Mouse (Mus musculus): ENCODE measurements around the gene Pgpep1l. TPM values are rescaled to one million over a fixed set of nuclear protein-coding genes. Genes with fewer than 3 reads are reported as not detected.

Pgpep1l gene
- polyA plus RNA-seq, 1 experiment from 2014 or later = 0.18 TPM

DNA sequence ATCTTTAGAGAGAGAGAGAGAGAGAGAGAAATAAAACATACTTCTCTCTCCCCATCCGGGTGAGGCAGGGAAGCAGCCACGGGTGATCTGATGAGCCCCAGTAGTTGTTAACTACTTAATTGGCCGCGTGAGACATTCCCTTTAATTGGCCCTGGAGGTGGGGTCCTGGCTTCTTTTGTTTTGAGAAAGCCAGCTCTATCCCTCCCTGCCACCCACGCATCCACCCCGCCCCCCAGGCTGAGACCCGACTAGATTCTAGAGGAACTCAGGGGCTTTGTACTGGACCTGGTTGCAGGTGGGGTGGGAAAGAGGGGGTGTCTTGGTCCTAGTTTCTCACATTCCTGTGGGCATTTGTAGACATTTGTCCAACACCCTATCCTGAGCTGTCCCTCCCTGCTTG lies 1.4 kb upstream of the Pgpep1l start:
- H3K4me1 ChIP-seq (replicated peaks; ENCODE audit: insufficient read depth, low read length) = peaks cover 18% of the 10 kb centered on the region
- H3K27me3 ChIP-seq (ENCODE audit: insufficient read depth, low read length) = no peaks in the 10 kb centered on the region
- no peak overlapping the region for H3K4me2 ChIP-seq (ENCODE audit: low read length)
- 27% methylated on average over 7 of the region's 7 CpGs for WGBS
- H3K27ac ChIP-seq = no peak overlapping the region
- ATAC-seq (replicated peaks; ENCODE audit: low FRiP score, low read depth) (no peak), DNase-seq (ENCODE audit: low spot score) (no peak)
- no peaks in the 10 kb centered on the region for H3K9me3 ChIP-seq (replicated peaks; ENCODE audit: low read length)
- no peak for TF ChIP-seq CTCF (IDR thresholded peaks at IDR 0.05; ENCODE audit: low read depth)
- no peak overlapping the region for H3K4me3 ChIP-seq (replicated peaks; ENCODE audit: low read depth, low read length)
- H3K9ac ChIP-seq (ENCODE audit: low read depth, low read length) = no peak overlapping the region
- no peaks in the 10 kb centered on the region for H3K36me3 ChIP-seq (ENCODE audit: insufficient read depth, low read length)

- H3K27me3 ChIP-seq (ENCODE audit: insufficient read depth, low read length) = no peaks in the 10 kb centered on the region
- H3K4me3 ChIP-seq (replicated peaks; ENCODE audit: low read depth, low read length) = peak overlapping the region; percentile 31
- H3K27ac ChIP-seq = no peak overlapping the region
- no peak for TF ChIP-seq CTCF (IDR thresholded peaks at IDR 0.05; ENCODE audit: low read depth)
- no peaks in the 10 kb centered on the region for H3K9me3 ChIP-seq (replicated peaks; ENCODE audit: low read length)
- no peaks in the 10 kb centered on the region for H3K36me3 ChIP-seq (ENCODE audit: insufficient read depth, low read length)
- 0 out of 2 replicates have a peak overlapping the region, but pooled peaks have one; percentile 37 for H3K9ac ChIP-seq (ENCODE audit: low read depth, low read length)
- WGBS = 3% methylated on average over 14 of the region's 14 CpGs
- ATAC-seq (replicated peaks; ENCODE audit: low FRiP score, low read depth) (0 out of 2 replicates have a peak, but pooled peaks have one; percentile 54), DNase-seq (ENCODE audit: low spot score) (peak; percentile 74)
- H3K4me2 ChIP-seq (ENCODE audit: low read length) = peak overlapping the region; percentile 59
- H3K4me1 ChIP-seq (replicated peaks; ENCODE audit: insufficient read depth, low read length) = peaks cover 18% of the 10 kb centered on the region
Measured at GRCm38 (mm10) chr7:68264531-68264930, 498 bp upstream of the Pgpep1l start.

- TF ChIP-seq CTCF (IDR thresholded peaks at IDR 0.05; ENCODE audit: low read depth) = no peak
- Histone ChIP-seq H3K4me3 (replicated peaks; ENCODE audit: low read depth, low read length) (peak overlapping the region; percentile 31), H3K27me3 (ENCODE audit: insufficient read depth, low read length) (no peaks in the 10 kb centered on the region), H3K9ac (ENCODE audit: low read depth, low read length) (0 out of 2 replicates have a peak overlapping the region, but pooled peaks have one; percentile 37), H3K27ac (0 out of 2 replicates have a peak overlapping the region, but pooled peaks have one; percentile 37), H3K4me2 (ENCODE audit: low read length) (peak overlapping the region; percentile 59), H3K4me1 (replicated peaks; ENCODE audit: insufficient read depth, low read length) (peaks cover 18% of the 10 kb centered on the region), H3K9me3 (replicated peaks; ENCODE audit: low read length) (no peaks in the 10 kb centered on the region), H3K36me3 (ENCODE audit: insufficient read depth, low read length) (no peaks in the 10 kb centered on the region)
- 42% methylated on average over 8 of the region's 8 CpGs for WGBS
- DNase-seq (ENCODE audit: low spot score) (no peak), ATAC-seq (replicated peaks; ENCODE audit: low FRiP score, low read depth) (peak; percentile 50)
Measured at GRCm38 (mm10) chr7:68263346-68264027, 546 bp downstream of the Pgpep1l start.

DNA sequence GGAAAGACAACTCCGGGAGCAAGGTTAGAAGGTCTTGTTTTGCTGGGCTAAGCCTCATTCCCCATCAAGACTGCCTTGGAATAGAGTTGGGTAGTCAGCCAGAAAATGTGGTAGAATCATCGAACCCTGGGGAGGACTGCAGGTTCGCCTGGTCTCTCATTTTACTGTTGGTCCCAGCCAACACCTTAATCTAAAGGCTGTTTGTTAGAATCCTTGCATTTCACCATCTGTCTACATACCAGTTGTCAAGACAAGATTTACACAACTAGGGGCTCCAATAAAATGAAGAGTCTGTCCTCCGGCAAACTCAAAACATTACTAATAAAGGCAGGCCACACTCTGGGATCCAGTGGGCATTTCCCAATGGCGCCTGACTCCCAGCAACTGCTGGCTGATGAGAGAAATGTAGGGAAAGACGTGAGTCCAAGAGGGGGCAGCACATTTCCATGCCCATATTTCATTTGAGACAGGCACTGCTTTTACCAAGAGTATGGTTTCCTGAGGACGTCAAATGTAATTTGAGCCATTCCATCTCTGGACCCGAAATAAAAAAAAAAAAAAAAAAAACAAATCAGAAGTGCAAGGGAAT lies 1.3 kb downstream of the Pgpep1l start:
- TF ChIP-seq CTCF (IDR thresholded peaks at IDR 0.05; ENCODE audit: low read depth) = peak; percentile 45
- Histone ChIP-seq H3K4me1 (replicated peaks; ENCODE audit: insufficient read depth, low read length) (peaks cover 18% of the 10 kb centered on the region), H3K4me3 (replicated peaks; ENCODE audit: low read depth, low read length) (no peak overlapping the region), H3K27me3 (ENCODE audit: insufficient read depth, low read length) (no peaks in the 10 kb centered on the region), H3K9ac (ENCODE audit: low read depth, low read length) (no peak overlapping the region), H3K27ac (no peak overlapping the region), H3K36me3 (ENCODE audit: insufficient read depth, low read length) (no peaks in the 10 kb centered on the region), H3K9me3 (replicated peaks; ENCODE audit: low read length) (no peaks in the 10 kb centered on the region), H3K4me2 (ENCODE audit: low read length) (no peak overlapping the region)
- DNase-seq (ENCODE audit: low spot score) (peak; percentile 45), ATAC-seq (replicated peaks; ENCODE audit: low FRiP score, low read depth) (no peak)
- WGBS = 22% methylated on average over 8 of the region's 8 CpGs

DNA sequence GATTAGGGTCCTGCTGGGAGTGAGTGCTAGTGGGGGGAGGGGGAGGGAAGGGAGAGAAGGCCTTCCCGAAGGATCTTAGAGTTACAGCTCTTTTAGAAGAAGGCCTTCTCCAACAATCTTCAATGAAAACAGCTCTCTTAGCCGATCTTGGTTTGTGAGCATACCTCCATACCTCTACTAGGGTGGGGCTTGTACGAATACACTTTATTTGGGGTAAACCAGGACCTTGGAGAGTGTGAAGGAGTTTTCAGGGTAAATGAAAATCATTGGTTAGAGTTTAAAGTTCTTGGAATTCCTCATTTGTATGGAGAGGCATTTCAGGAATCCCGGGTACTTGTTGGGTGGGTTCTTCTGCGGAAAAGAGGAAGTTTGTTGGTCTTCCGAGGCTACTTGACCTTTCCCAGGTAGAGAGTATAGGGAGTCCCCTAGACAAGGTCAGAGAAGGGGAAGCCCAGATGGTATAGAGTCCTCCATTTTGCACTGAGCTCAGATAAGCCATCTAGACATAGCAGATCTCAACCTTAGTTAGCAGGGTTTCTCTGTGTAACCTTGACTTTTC lies 4.4 kb downstream of the Pgpep1l start:
- Histone ChIP-seq H3K9me3 (replicated peaks; ENCODE audit: low read length) (no peaks in the 10 kb centered on the region), H3K4me2 (ENCODE audit: low read length) (no peak overlapping the region), H3K4me3 (replicated peaks; ENCODE audit: low read depth, low read length) (no peak overlapping the region), H3K9ac (ENCODE audit: low read depth, low read length) (no peak overlapping the region), H3K27ac (no peak overlapping the region), H3K27me3 (ENCODE audit: insufficient read depth, low read length) (no peaks in the 10 kb centered on the region), H3K36me3 (ENCODE audit: insufficient read depth, low read length) (no peaks in the 10 kb centered on the region), H3K4me1 (replicated peaks; ENCODE audit: insufficient read depth, low read length) (peaks cover 18% of the 10 kb centered on the region)
- no peak for TF ChIP-seq CTCF (IDR thresholded peaks at IDR 0.05; ENCODE audit: low read depth)
- ATAC-seq (replicated peaks; ENCODE audit: low FRiP score, low read depth) (no peak), DNase-seq (ENCODE audit: low spot score) (no peak)
- WGBS = 65% methylated on average over 6 of the region's 6 CpGs

DNA sequence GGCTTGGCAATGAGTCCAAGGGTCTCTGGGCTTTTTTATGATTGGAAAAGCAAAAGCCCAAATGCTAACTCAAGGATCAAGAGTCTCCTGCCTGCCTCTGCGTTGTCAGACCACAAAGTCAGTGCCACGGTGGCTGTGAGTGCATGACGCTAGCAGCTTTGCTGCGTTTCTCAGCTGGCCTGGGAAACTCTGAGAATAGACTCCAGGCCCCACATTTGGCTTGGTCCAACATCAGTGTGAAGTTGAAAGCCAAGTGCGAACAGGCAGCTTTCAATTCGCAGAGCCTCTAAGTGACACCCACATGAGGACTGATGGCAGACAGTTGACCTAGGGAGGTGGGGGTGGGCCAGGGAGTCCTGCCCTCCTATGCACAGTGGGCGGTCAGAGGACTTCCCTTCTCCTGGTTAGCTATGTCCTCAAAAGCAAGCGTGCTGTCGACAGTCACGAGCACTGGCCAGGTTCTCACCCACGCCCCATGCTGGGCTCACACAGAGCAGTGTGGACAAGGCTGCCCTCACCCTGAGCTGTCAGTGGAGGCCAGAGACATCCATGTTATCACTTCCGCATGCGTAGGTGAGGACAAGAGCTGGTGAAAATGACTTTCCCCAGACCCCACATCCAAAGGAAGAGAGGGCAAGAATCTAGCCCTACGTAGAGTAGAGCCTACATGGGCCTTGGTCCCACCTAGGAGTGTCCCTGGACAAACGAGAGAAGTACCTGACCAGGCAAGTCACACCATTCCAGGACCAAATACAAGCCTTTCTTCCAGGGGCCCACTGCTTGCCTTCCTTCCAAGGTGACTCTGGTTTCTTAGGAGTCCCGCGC lies 5.5 kb downstream of the Pgpep1l start:
- ATAC-seq (replicated peaks; ENCODE audit: low FRiP score, low read depth) (no peak), DNase-seq (ENCODE audit: low spot score) (no peak)
- H3K36me3 ChIP-seq (ENCODE audit: insufficient read depth, low read length) = no peaks in the 10 kb centered on the region
- H3K27me3 ChIP-seq (ENCODE audit: insufficient read depth, low read length) = no peaks in the 10 kb centered on the region
- H3K9me3 ChIP-seq (replicated peaks; ENCODE audit: low read length) = no peaks in the 10 kb centered on the region
- H3K4me1 ChIP-seq (replicated peaks; ENCODE audit: insufficient read depth, low read length) = peaks cover 9% of the 10 kb centered on the region
- no peak overlapping the region for H3K4me3 ChIP-seq (replicated peaks; ENCODE audit: low read depth, low read length)
- H3K9ac ChIP-seq (ENCODE audit: low read depth, low read length) = no peak overlapping the region
- H3K4me2 ChIP-seq (ENCODE audit: low read length) = no peak overlapping the region
- H3K27ac ChIP-seq = no peak overlapping the region
- 86% methylated on average over 17 of the region's 17 CpGs for WGBS
- TF ChIP-seq CTCF (IDR thresholded peaks at IDR 0.05; ENCODE audit: low read depth) = no peak
